Mouse (Mus musculus) testis, adult 10 weeks (tissue): Measurements from ENCODE around the gene Ccdc142. TPM values are rescaled to one million over a fixed set of nuclear protein-coding genes. Genes with fewer than 3 reads are reported as not detected.

Experiments used
- polyA plus RNA-seq: library from polyadenylated mRNA; stranded (reverse); fragments of 350-450 nt; fragmentation: Illumina TruSeq; extraction: RNeasy Lipid Tissue Mini Kit (QIAGEN cat#74804); gene quantifications from one replicate; pipeline ENCODE4 v1.2.3, GENCODE M21; 2014; ENCODE audit warnings: low read depth, low replicate concordance

Ccdc142 gene
- not detected for polyA plus RNA-seq

DNA sequence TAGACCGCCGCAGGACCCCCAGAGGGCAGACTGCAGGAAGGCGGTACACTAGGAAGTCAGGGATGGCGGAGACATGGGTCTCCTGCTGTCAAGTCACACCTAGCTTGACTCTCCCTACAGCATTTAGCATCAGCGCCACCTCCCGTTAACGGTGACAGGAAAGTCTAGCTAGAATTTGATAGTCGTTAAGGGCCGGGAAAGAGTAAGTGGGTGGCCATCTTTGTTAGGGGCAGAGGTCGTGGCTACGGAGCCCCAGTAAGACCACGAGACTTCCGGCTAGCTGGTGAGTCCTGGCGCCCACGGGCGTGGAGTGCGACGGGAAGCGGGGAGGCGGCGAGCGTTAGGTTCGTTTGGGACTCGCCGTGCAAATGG is at the start of gene Ccdc142, which contains the start of gene Gm42688:
Ccdc142 (plus strand) TSS at position 286 of the 372 bp plus-strand sequence.
Gm42688 (plus strand) TSS at position 302 of the 372 bp plus-strand sequence.

DNA sequence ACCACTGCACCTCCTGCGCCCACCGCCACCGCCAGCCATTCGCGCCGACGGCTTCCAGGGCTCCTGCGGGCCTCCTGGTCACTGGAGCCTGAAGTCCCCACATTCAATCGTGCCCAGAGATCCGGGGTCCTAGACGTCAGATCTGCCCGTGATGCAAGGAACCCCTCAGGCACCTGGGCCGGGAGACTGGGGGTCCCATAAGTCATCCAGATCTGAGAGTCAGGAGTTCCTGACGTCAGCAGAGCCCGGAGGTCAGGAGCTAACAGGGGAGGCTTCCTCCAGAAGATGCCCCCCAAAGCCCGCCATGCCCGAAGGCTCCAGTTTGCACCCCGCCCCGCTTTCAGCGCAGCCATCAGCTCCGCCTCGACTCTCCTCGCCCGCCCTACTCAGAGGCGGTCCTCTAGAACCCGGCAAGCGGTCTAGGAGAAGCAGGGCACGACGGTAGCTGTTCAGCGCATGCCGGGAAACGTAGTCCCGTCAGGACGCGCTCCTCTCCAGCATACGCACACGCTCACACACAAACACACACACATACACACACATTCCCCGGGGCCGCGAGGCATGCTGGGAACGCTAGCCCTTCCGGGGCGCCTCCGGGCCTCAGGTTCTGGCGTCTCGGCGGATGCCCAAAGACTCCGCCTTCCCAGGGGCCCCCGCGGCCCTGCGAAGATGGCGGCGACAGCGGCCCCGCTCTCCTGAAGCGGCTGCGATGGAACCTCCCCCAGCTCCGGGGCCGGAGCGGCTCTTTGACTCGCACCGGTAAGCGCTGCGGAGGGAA is 47.1 kb upstream of the Ccdc142 start, which contains the start of gene Aup1:
Aup1 (plus strand) TSS at position 448 of the 778 bp plus-strand sequence.

DNA sequence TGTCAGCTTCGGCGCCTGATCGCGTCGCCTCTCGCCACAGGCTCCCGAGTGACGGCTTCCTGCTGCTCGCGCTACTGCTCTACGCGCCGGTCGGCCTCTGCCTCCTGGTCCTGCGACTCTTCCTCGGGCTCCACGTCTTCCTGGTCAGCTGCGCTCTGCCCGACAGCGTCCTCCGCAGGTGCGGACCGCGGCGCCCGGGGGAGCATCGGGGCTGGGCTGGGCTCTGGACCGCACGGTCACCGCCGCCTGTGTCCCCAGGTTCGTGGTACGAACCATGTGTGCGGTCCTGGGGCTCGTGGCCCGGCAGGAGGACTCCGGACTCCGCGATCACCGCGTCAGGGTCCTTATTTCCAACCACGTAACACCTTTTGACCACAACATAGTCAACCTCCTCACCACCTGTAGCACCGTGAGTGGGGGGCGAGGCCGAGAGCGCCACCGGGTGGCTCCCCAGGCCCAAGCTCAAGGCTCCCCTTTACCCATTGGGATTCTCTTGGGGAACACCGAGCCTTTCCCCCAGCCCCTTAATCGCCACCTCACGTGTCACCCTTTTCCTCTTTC is 46.5 kb upstream of the Ccdc142 start, which contains the start of gene Htra2:
Htra2 (minus strand) TSS at position 403 of the 561 bp plus-strand sequence.

DNA sequence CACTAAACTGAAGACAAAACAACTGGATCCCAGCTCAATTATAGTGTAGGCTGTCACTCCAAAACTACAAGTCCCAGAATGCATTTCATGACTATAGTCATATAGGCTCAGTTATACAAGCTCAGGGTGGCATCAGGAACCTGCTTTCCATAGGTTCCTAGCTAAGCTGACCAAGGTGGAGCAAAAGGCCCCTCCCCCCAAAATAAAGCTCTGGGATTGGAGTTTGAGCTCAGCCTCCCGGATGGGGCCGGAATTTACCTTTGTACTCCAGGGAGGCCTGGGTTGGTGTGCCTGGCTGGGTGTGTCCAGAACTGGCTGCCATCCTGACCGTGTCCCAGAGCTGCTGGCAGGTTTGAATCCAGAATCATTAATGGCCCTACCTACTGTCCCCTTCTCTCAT is 43.6 kb upstream of the Ccdc142 start, which contains the start of gene Dqx1:
Dqx1 (plus strand) TSS at position 55 of the 400 bp plus-strand sequence.

DNA sequence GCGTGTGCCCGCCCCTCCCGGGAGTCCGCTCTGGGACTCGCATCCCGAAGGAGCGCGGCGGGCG is 31.3 kb upstream of the Ccdc142 start, which contains the start of gene Tlx2:
Tlx2 (minus strand) TSS at position 47 of the 64 bp plus-strand sequence.

DNA sequence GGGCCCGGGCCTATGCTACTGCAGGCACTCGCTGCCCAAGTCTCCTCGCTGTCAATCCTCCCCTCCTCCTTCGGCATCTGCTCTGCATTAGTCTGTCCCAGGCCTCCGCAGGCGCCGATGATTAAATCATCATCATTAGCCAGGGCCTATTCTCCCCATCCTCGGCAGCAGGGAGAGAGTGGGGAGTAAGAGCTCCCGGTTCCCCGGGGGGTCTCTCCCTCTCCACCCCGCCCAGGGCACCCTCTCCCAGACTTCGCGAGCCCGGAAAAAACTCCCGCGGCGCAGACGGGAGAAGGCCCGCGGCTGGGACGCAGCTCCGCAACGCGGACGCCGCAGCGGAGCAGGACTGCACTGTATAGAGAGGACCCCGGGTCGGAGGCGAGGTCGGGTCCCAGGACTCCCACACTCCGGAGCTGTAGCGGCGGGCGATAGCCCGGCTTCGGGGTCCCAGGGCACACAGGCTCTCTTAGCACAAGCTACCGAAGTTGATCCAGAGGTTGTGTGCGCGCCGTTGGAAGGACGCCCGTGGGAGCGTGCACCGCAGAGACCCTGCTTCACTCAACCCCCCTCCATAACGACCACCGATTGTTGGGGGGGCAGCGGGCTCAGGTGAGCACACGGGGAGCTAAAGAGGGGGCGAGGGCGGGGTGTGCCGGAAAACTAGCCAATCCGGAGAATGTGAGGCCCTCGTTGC is 23.6 kb upstream of the Ccdc142 start, which contains the start of gene Pcgf1:
Pcgf1 (plus strand) TSS at position 240 of the 694 bp plus-strand sequence.

DNA sequence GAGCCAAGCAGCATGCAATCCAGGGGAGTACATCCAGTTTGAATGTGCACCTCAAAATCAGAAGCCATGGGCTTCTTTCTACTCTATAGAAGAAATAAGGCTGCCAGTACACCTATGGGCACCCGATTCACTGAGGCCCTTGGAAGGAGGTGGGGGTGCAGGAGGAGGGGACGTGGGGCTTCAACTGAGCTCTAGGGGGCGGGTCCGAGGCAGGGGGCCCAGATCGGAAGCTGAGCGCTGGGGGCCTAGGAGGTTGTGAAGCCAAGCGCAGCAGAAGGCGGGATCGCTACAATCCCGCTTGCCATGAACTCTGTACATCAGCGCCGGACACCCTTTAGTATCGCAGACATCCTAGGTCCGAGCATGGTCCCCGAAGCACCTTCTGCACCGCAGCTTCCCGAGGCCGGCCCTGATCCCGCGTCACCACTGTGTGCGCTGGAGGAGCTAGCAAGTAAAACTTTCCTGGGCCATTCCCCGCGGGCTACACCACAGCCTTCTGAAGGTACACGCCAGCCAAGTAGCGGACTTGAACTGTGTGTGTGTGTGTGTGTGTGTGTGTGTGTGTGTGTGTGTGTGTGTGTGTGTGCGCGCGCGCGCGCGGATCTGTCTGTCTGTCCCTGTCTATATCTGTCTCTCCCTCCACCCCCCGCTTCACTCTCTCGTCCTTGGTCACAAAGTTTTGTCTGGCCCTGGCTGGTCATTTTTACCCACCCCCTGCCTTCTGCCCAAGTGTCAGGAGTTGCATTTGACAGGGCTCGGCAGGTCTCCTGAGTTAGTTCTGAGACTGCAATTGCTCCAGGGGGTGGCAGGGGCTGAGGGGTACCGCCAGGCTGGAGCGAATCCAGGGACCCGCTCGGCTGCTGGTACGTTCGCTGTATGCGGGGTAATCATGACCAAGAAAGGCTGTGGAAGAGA is 15.0 kb upstream of the Ccdc142 start, which contains the start of gene Lbx2:
Lbx2 (plus strand) TSS at position 247 of the 915 bp plus-strand sequence.

DNA sequence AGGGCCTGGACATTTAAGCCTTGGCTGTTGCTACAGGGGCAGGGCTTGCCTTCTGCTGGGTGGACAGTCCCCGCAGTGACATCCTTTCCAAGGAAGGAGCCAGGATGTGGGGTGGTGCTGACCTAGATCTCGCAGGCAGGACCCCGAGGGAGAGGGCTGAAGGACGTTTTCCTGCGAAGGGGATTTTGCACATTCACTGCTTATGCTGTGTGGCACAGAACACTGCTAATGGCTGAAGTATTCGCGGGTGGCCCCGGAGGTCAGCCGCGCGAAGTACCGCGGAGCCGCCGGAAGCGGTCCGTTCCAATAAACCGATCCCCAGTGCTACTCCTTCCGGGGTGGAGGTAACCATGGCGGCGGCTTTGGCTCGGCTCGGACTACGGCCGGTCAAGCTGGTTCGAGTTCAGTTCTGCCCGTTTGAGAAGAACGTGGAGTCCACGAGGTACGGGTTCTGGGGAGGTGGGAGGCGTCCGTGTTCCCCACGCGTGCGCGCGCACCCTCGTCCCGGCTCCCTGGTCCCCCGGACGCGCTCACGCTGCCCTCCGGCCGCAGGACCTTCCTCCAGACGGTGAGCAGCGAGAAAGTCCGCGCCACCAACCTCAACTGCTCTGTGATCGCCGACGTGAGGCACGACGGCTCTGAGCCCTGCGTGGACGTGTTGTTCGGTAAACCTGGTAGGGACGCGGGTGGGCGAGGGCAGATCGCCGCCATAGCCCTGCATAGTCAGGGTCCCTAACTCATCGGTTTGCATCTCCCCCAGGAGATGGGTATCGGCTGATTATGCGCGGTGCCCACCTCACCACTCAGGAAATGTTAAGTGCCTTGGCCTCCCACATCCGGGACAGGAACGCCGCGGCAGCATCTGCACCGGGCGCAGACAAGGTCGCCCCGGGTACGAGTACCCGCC is 7.6 kb downstream of the Ccdc142 start, which contains the start of gene Mrpl53:
Mrpl53 (plus strand) TSS at position 279 of the 907 bp plus-strand sequence.

DNA sequence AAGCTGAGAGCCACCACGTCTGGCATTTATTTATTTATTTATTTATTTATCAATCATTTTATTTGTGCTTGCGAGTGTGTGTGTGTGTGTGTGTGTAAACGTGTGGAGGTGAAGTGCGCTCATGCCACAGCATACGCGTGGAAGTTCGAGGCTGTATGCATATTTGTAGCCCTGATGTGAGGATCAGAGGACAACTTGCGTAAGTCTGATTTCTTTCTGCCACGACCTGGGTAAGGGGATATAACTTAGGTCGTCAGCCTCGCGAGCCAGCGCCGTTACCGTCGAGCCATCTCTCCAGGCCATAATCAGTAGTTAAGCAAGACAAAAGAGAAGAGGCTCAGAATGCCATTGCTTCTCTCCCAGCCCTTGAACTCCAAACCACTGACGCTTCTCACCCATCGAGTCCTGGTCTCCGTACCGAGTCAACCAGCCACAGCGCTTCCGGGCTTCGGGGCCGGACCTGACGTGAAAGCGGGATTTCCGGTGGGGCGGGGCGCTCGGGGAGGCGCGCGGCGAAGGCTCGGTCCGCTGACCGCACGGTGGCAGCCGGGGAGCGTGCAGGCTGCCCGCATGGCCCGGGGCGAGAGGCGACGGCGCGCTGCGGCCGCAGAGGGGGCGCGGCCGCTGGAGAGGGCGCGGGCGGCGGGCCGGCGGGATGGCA is 13.7 kb downstream of the Ccdc142 start, which contains the start of gene Mogs:
Mogs (plus strand) TSS at position 486 of the 661 bp plus-strand sequence.

DNA sequence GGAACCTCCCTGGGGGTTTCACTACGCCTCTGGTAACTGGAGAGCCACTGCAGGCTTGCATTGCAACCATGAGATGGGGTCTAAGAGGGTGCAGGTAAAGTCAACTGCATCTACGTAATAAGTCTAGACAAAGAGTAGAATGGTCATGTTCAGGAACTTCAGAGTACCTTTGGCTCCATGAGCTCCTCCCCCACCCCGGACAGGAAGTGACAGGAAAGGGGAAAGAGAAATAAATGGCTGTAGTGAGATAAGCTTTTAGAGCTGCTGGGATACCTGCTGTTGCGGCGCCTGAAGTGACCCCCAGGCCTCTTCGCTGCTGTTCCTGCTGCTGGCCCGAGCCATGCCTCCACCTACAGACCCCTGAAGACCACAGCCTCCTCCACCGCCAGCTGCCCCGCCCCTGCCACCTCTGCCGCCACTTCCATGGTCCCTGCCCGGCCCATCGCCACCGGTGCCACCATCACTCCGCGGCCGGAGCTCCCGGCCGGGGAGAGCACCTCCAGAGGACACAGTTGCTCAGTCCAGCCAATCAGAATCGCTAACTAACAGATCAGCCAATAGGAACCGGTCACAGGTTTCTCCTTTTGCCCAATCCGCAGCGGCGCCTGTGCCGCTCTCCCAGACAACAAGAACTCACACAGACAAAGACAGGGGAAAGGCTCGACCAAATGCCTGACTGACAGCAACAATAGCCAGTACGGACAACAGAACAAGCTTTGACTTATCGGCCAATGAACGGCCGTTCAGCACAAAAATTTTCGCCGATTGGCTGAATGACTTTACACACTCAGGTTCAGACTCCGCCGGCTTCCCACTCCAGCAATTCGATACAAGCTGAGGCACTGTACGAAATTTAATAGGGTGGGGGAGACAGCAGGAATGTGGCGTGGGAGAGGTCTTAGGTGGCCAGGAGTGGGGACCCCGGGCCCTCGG is 19.8 kb downstream of the Ccdc142 start, which contains the start of gene Wbp1:
Wbp1 (minus strand) TSS at position 630 of the 933 bp plus-strand sequence.

DNA sequence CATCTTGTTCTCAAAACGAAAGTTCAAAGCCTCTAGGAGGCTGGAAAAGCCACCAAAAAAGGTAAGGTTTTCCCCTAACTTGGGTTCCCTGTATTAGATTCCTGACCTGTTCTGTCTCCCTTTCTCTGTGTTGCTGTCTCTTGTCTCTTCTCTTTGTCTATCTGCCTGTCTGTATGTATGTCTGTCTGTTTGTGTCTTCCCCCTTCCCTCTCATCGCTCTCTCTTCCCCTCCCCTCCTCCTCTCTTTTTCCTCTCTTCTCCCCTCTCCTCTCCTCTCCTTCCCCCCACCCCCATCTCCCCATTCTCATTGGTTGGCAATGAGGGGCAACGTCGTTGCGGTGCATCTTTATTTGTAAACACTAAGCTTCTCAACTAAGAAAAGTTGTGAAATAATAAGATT is 23.9 kb downstream of the Ccdc142 start, which contains the start of gene Ino80b:
Ino80b (minus strand) TSS at position 101 of the 400 bp plus-strand sequence.

DNA sequence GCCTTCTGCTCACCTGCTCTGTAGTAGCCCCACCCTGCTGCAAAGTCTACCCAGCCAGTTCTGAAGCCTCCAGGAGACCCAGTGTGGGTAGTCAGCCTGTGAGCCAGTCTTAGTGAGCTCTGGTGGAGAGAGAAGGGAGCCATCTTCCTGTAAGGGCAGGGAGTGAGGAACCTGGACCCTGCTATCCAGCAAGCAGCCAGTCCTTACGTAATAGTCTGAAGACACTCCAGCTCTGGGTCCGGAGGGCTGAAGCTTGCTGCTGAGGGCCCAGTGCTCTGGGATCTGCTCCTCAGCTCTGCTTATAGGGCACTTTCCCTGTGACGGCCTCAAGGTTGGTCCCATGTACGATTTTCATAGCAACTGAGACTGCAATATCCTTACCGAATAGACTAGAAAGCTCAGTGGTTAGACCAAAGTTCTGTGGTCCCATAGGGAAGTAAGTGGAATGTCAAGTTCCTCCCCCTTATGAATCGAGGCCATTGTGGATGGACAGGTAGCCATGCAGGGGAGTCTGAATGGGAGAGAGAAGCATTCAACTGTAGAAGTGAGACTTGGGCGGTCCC is 33.6 kb downstream of the Ccdc142 start, which contains the start of gene Rtkn:
Rtkn (plus strand) TSS at position 513 of the 563 bp plus-strand sequence.

DNA sequence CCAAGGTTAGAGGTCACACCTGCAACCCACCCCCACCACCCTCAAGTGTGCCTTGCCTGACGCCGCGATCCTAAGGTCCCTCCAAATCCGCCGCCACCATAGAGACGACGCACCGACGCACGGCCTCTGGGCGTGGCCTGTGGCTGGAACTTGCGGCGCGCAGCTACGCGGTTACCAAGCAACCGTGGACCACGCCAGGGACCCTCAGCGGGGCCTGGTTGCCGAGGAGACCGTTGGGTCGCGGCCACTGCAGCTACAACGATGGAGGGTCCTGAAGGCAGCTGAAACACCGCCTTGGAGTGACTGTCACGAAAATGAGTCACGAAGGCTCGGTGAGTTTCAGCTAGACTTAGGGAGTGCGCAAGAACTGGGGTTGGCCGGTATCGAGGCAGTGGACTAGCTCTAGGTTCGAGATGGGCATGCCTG is 54.9 kb downstream of the Ccdc142 start, which contains the start of the genes Wdr54 and 1700003E16Rik:
Wdr54 (minus strand) TSS at position 139 of the 426 bp plus-strand sequence.
1700003E16Rik (plus strand) TSS at position 146 of the 426 bp plus-strand sequence.

Other genes starting within 250 kb of the Ccdc142 start
- gene Sema4f, start 161.8 kb upstream of the Ccdc142 start, polyA plus RNA-seq = 0.15 TPM
- 28.5 TPM for gene M1ap, start 154.7 kb upstream of the Ccdc142 start, polyA plus RNA-seq
- not detected for gene Dok1, start 68.1 kb upstream of the Ccdc142 start, polyA plus RNA-seq
- 0.42 TPM for gene Loxl3, start 67.4 kb upstream of the Ccdc142 start, polyA plus RNA-seq
- 6.2 TPM for gene Aup1, start 47.1 kb upstream of the Ccdc142 start, polyA plus RNA-seq
- 2.4 TPM for gene Htra2, start 46.3 kb upstream of the Ccdc142 start, polyA plus RNA-seq
- gene Dqx1, start 43.8 kb upstream of the Ccdc142 start, polyA plus RNA-seq = 0.08 TPM
- not detected for gene Tlx2, start 31.3 kb upstream of the Ccdc142 start, polyA plus RNA-seq
- gene Pcgf1, start 23.7 kb upstream of the Ccdc142 start, polyA plus RNA-seq = 13.1 TPM
- not detected for gene Lbx2, start 15.2 kb upstream of the Ccdc142 start, polyA plus RNA-seq
- 2.6 TPM for gene Gm42688, start within 50 bp of the Ccdc142 start, polyA plus RNA-seq
- 46.1 TPM for gene Mrpl53, start 7.4 kb downstream of the Ccdc142 start, polyA plus RNA-seq
- gene Mogs, start 13.9 kb downstream of the Ccdc142 start, polyA plus RNA-seq = 0.87 TPM
- 3.4 TPM for gene Wbp1, start 20.0 kb downstream of the Ccdc142 start, polyA plus RNA-seq
- 1.1 TPM for gene Ino80b, start 23.8 kb downstream of the Ccdc142 start, polyA plus RNA-seq
- gene Rtkn, start 33.9 kb downstream of the Ccdc142 start, polyA plus RNA-seq = 0.28 TPM
- 1.5 TPM for gene Wdr54, start 54.8 kb downstream of the Ccdc142 start, polyA plus RNA-seq
- 2.4 TPM for gene 1700003E16Rik, start 54.8 kb downstream of the Ccdc142 start, polyA plus RNA-seq
- 11.3 TPM for gene Dctn1, start 64.3 kb downstream of the Ccdc142 start, polyA plus RNA-seq
- gene Slc4a5, start 118.2 kb downstream of the Ccdc142 start, polyA plus RNA-seq = 0.66 TPM
- 13.1 TPM for gene Mthfd2, start 224.3 kb downstream of the Ccdc142 start, polyA plus RNA-seq
- 55.4 TPM for gene Mob1a, start 224.4 kb downstream of the Ccdc142 start, polyA plus RNA-seq
- gene Bola3, start 247.5 kb downstream of the Ccdc142 start, polyA plus RNA-seq = 85.7 TPM